In the genomic region with DNA sequence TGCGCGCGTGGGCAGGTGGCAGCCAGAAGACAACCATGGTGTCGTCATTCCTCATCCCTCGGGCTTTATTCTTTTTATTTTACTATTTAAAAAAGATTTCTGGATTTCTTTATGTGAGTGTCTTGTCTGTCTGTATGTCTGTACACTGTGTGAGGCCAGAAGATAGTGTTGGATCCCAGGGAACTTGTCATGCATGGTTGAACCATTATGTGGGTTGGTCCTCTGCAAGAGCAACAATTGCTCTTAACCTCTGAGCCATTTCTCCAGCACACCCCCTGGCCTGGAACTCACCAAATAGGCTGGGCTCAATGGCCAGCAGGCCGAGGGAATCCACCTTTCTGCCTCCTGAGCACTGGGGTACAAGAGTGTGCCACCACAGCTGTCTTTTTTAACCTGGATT, we compare ENCODE assay signal across 8 mouse cellular contexts. TPM values are rescaled to one million over a fixed set of nuclear protein-coding genes. Genes with fewer than 3 reads are reported as not detected.
DNase-seq lines count a peak whose midpoint lies in the region; ATAC-seq and TF ChIP-seq lines count a peak whose summit lies in the region.

No protein-coding gene starts in this region.

- peak overlapping the region; percentile 24; the same call in 1 of the 2 replicates for H3K9ac ChIP-seq in heart, adult 2 months (ENCODE audit: low read depth, low read length)
- H3K9ac ChIP-seq in midbrain, embryonic 14.5 days (replicated peaks; ENCODE audit: low read length) = peak overlapping the region; percentile 23; the same call in 1 of the 2 replicates

- H3K36me3 ChIP-seq in heart, adult 2 months (ENCODE audit: control insufficient read depth, insufficient read depth, low read length) = peaks cover 11% of the 10 kb centered on the region
- 0 out of 2 replicates have a peak, but pooled peaks cover 4% of the 10 kb centered on the region for H3K36me3 ChIP-seq in midbrain, embryonic 14.5 days (ENCODE audit: control insufficient read depth, insufficient read depth, low read length)

- no peak for TF ChIP-seq EP300 in heart, adult 2 months (IDR thresholded peaks at IDR 0.05; ENCODE audit: insufficient read depth, low read depth, low read length)

- TF ChIP-seq CTCF in heart, adult 2 months (IDR thresholded peaks at IDR 0.05) = no peak
- no peak for TF ChIP-seq CTCF in embryonic fibroblast, embryonic 13.5 days (IDR thresholded peaks at IDR 0.05; ENCODE audit: borderline replicate concordance, insufficient read depth, low read length)

- WGBS in heart, adult 2 months = 65% methylated on average over 6 of the region's 6 CpGs
- WGBS in midbrain, embryonic 14.5 days = 65% methylated on average over 6 of the region's 6 CpGs

- no peak for DNase-seq in heart, adult 2 months
- DNase-seq in heart, postnatal 14 days = no peak
- DNase-seq in kidney, adult 9 months = peak; percentile 89
- no peak for DNase-seq in midbrain, embryonic 14.5 days
- no peak for DNase-seq in right cerebral cortex, postnatal 4 days
- no peak for DNase-seq in gastrocnemius, postnatal 14 days
- DNase-seq in left cerebral cortex, postnatal 36 days (ENCODE audit: low spot score in 2 of 2) = no peak

- peaks cover 18% of the 10 kb centered on the region for H3K4me1 ChIP-seq in heart, adult 2 months (ENCODE audit: control insufficient read depth, insufficient read depth, low read length)
- peaks cover 9% of the 10 kb centered on the region for H3K4me1 ChIP-seq in embryonic fibroblast, embryonic 13.5 days (ENCODE audit: control insufficient read depth, insufficient read depth, low read length)
- peaks cover 21% of the 10 kb centered on the region for H3K4me1 ChIP-seq in midbrain, embryonic 14.5 days (ENCODE audit: control insufficient read depth, insufficient read depth, low read length)

- H3K4me2 ChIP-seq in midbrain, embryonic 14.5 days (ENCODE audit: low read length) = peak overlapping the region; percentile 99

- no peak for ATAC-seq in midbrain, embryonic 14.5 days (ENCODE audit: low FRiP score, low TSS enrichment)

- intact Hi-C loops in heart, adult 2 months (cut with DNase I) = no loop called here
- intact Hi-C loops in heart, postnatal 14 days (cut with DNase I) = no loop called here
- intact Hi-C loops in gastrocnemius, postnatal 14 days (cut with DNase I; ENCODE audit: low total_unique reads) = no loop called here
- intact Hi-C loops in left cerebral cortex, postnatal 36 days (cut with DNase I) = no loop called here

- no peaks in the 10 kb centered on the region for H3K9me3 ChIP-seq in midbrain, embryonic 14.5 days (ENCODE audit: control insufficient read depth, low read length)

- TF ChIP-seq POLR2A in heart, adult 2 months (IDR thresholded peaks at IDR 0.05; ENCODE audit: insufficient read depth, low read depth, low read length) = no peak
- no peak for TF ChIP-seq POLR2A in embryonic fibroblast, embryonic 13.5 days (IDR thresholded peaks at IDR 0.05; ENCODE audit: low read depth, low read length)

- peak overlapping the region; percentile 97; the same call in 1 of the 2 replicates for H3K4me3 ChIP-seq in heart, adult 2 months
- H3K4me3 ChIP-seq in embryonic fibroblast, embryonic 13.5 days (ENCODE audit: insufficient read depth, low read length) = peak overlapping the region; percentile 83
- peak overlapping the region; percentile 96 for H3K4me3 ChIP-seq in midbrain, embryonic 14.5 days (replicated peaks; ENCODE audit: low read depth, low read length)

- H3K27me3 ChIP-seq in heart, adult 2 months (ENCODE audit: control insufficient read depth, insufficient read depth, low read length) = no peaks in the 10 kb centered on the region
- H3K27me3 ChIP-seq in midbrain, embryonic 14.5 days (ENCODE audit: control insufficient read depth, insufficient read depth, low read length) = no peaks in the 10 kb centered on the region

- H3K79me2 ChIP-seq in heart, adult 2 months (replicated peaks; ENCODE audit: control insufficient read depth, insufficient read depth, low read length) = peaks cover 10% of the 10 kb centered on the region

- peak overlapping the region; percentile 94 for H3K27ac ChIP-seq in heart, adult 2 months
- no peak overlapping the region for H3K27ac ChIP-seq in embryonic fibroblast, embryonic 13.5 days (ENCODE audit: insufficient read depth, low read length)
- no peak overlapping the region for H3K27ac ChIP-seq in midbrain, embryonic 14.5 days (replicated peaks; ENCODE audit: low read depth, low read length)

RNA-seq across cellular contexts. Expression of gene Golga4, which starts 1.5 kb away (rescaled TPM):
- total RNA-seq in heart, adult 2 months (2021) = 100 to 1,000 TPM; 350 to 420 TPM
- 34.4 and 62.8 TPM in 2 replicates for polyA plus RNA-seq in heart, adult 2 months (2012; rRNA removed)
- 100 to 1,000 TPM; 180 to 187 TPM for total RNA-seq in heart, postnatal 14 days (2021)
- polyA plus RNA-seq in embryonic fibroblast, embryonic 13.5 days (2011; ENCODE audit: insufficient read length, low read depth, missing spikeins) = 85.1 and 111 TPM in 2 replicates
- polyA plus RNA-seq in midbrain, embryonic 14.5 days (2014; fragmentation: Nextera tagmentation; extraction: Ambion mirVana) = 47.8 and 53.3 TPM in 2 replicates
- total RNA-seq in gastrocnemius, postnatal 14 days (2021) = 100 to 1,000 TPM; 157 TPM
- 100 to 1,000 TPM in 1 of 2 experiments, 10 to 100 TPM in 1; 84.1 to 116 TPM for total RNA-seq in left cerebral cortex, postnatal 36 days (2021)

RNA-seq across cellular contexts. Expression of gene Eomes, which starts 29.5 kb away (rescaled TPM):
- total RNA-seq in heart, adult 2 months (2021) = under 1 TPM; 0.07 to 0.13 TPM
- 0.23 TPM in 1 of 2 replicates, not detected in the other for polyA plus RNA-seq in heart, adult 2 months (2012; rRNA removed)
- not detected for total RNA-seq in heart, postnatal 14 days (2021)
- polyA plus RNA-seq in embryonic fibroblast, embryonic 13.5 days (2011; ENCODE audit: insufficient read length, low read depth, missing spikeins) = not detected in 2 replicates
- polyA plus RNA-seq in midbrain, embryonic 14.5 days (2014; fragmentation: Nextera tagmentation; extraction: Ambion mirVana) = 1.6 and 1.9 TPM in 2 replicates
- total RNA-seq in gastrocnemius, postnatal 14 days (2021) = not detected
- under 1 TPM in 1 of 2 experiments, not detected in 1; 0.32 TPM for total RNA-seq in left cerebral cortex, postnatal 36 days (2021)
